ENCODE assay signal across 14 mouse cellular contexts in genomic region chr1:91880156-91880555, GRCm38 (mm10).
DNase-seq lines count a peak whose midpoint lies in the region; ATAC-seq lines count a peak whose summit lies in the region.
"Had no signal": no experiment of that assay in that cellular context is flagged by ENCODE, and none has a peak within 500 bp of the region (broad histone marks: within the 10 kb centered on the region; RNA-seq: fewer than 3 reads in every experiment).

No protein-coding gene starts in this region.

- no peak for ATAC-seq in activated CD4-positive, CD25-positive, alpha-beta regulatory T cell, adult 4 months
- ATAC-seq: forebrain, embryonic 15.5 days; intestine, embryonic 16.5 days; midbrain, embryonic 16.5 days had no signal

- peak; percentile 36 for DNase-seq in layer of hippocampus, adult 11-12 months (ENCODE audit: low spot score)
- DNase-seq in layer of hippocampus, postnatal 10 days (ENCODE audit: low spot score in 2 of 2): no peak
- peak; percentile 82 to 86 for DNase-seq in frontal cortex, adult 2 months (ENCODE audit: extremely low spot score in 1 of 2, low spot score in 1 of 2)
- peak; percentile 65 to 90 for DNase-seq in left cerebral cortex, adult 9 months (ENCODE audit: low spot score in 2 of 2)
- peak; percentile 74 for DNase-seq in right cerebral cortex, postnatal 25 days
- DNase-seq in urinary bladder, postnatal 4 days (ENCODE audit: low spot score in 2 of 2): no peak
- DNase-seq: B cell, adult 2 months; cerebellum, postnatal 14 days; gastrocnemius, postnatal 10 days; lung, postnatal 14 days had no signal

Comparison
In these comparisons a context has a peak if more than half of its experiments do, and no peak if none do; other contexts are left out.
1. DNase-seq: peak in layer of hippocampus, adult 11-12 months (single experiment), frontal cortex, adult 2 months (2 of 2), left cerebral cortex, adult 9 months (2 of 2) and right cerebral cortex, postnatal 25 days (single experiment); none in layer of hippocampus, postnatal 10 days (0 of 2) and urinary bladder, postnatal 4 days (0 of 2).